Mouse (Mus musculus) limb, embryonic 14.5 days (tissue): ENCODE measurements around the gene Peg3. TPM values are rescaled to one million over a fixed set of nuclear protein-coding genes. Genes with fewer than 3 reads are reported as not detected.

Source experiments
- ATAC-seq: fragments of 200-750 bp; cut with Nextera tagmentation; 2 replicates; pipeline ENCODE4 v1.8.0; 2017; ENCODE audit warnings: low read depth, moderate number of reproducible peaks, moderate TSS enrichment; ENCODE audit not compliant: low FRiP score
- DNase-seq: peaks from one replicate; pipeline ENCODE4 v3.0.0-alpha.2; 2015; ENCODE audit warnings: low spot score
- H3K27ac ChIP-seq: fragments of 300-500 bp; sonication (generic); replicated peaks from 2 replicates; pipeline ENCODE4 v1.5.1; 2014; ENCODE audit warnings: low read depth, mild to moderate bottlenecking, low read length, moderate library complexity, mixed read lengths
- H3K27me3 ChIP-seq: fragments of 300-500 bp; sonication (generic); 2 replicates; pipeline ENCODE4 v1.6.1; 2014; ENCODE audit warnings: low read length, mixed read lengths; ENCODE audit not compliant: control insufficient read depth, insufficient read depth
- H3K36me3 ChIP-seq: fragments of 300-500 bp; sonication (generic); 2 replicates; pipeline ENCODE4 v1.6.1; 2014; ENCODE audit warnings: mild to moderate bottlenecking, low read length, moderate library complexity, mixed read lengths; ENCODE audit not compliant: control insufficient read depth, insufficient read depth
- H3K4me1 ChIP-seq: fragments of 300-500 bp; sonication (generic); 2 replicates; pipeline ENCODE4 v1.6.1; 2014; ENCODE audit warnings: antibody characterized with exemption, low read length, mixed read lengths; ENCODE audit not compliant: control insufficient read depth, insufficient read depth
- H3K4me2 ChIP-seq: fragments of 300-500 bp; sonication (generic); replicated peaks from 2 replicates; pipeline ENCODE4 v1.6.1; 2014; ENCODE audit warnings: low read depth, mild to moderate bottlenecking, low read length, moderate library complexity; ENCODE audit not compliant: severe bottlenecking
- H3K4me3 ChIP-seq: fragments of 300-500 bp; sonication (generic); replicated peaks from 2 replicates; pipeline ENCODE4 v1.5.1; 2014; ENCODE audit warnings: low read length
- H3K9ac ChIP-seq: fragments of 300-500 bp; sonication (generic); 2 replicates; pipeline ENCODE4 v1.6.1; 2014; ENCODE audit warnings: mild to moderate bottlenecking, low read depth, low read length, moderate library complexity; ENCODE audit not compliant: severe bottlenecking
- H3K9me3 ChIP-seq: fragments of 300-500 bp; sonication (generic); 2 replicates; pipeline ENCODE4 v1.6.1; 2016; ENCODE audit warnings: low read length; ENCODE audit not compliant: control insufficient read depth
- POLR2A ChIP-seq: fragments of 200-500 bp; IDR thresholded peaks from 2 replicates; pipeline ENCODE4 v1.8.0; 2012; ENCODE audit warnings: inconsistent platforms, mild to moderate bottlenecking, moderate library complexity, borderline replicate concordance; ENCODE audit not compliant: insufficient read depth, insufficient read length; ENCODE audit errors: extremely low read depth
- WGBS: fragments of 180-500 bp; shearing (Covaris S2); extraction: QIAGEN DNeasy Blood & Tissue Kit; methylation state at CpG from one replicate; pipeline ENCODE4 v1.1.7; 2014; 5-methylcytosine and 5-hydroxymethylcytosine counted together
- polyA plus RNA-seq, 2 experiments: library from polyadenylated mRNA; depleted of rRNA in 1 of 2; stranded (reverse) in 1 of 2; unstranded in 1 of 2; fragments of >200 nt; fragmentation: Nextera tagmentation in 1 of 2; extraction: Ambion mirVana in 1 of 2; gene quantifications; 2 replicates each; pipeline versions ENCODE4 v1.2.1 to v1.2.3; 2012 to 2014

The Peg3 gene
- polyA plus RNA-seq, 2 experiments = 178 to 268 TPM

- Histone ChIP-seq H3K9me3 (no peaks in the 10 kb centered on the region), H3K4me3 (no peak overlapping the region), H3K4me2 (no peak overlapping the region), H3K4me1 (no peaks in the 10 kb centered on the region), H3K9ac (no peak overlapping the region), H3K36me3 (peaks cover 22% of the 10 kb centered on the region), H3K27ac (no peak overlapping the region), H3K27me3 (no peaks in the 10 kb centered on the region)
- DNase-seq (no peak), ATAC-seq (no peak)
- WGBS = 93% methylated on average over 6 of the region's 6 CpGs
- no peak for TF ChIP-seq POLR2A
Measured at GRCm38 (mm10) chr7:6685511-6685910, 44.7 kb downstream of the Peg3 start.

GRCm38 (mm10) chr7:6666726-6667125 is 63.5 kb downstream of the Peg3 start:
- DNase-seq (no peak), ATAC-seq (no peak)
- H3K9me3 ChIP-seq = no peaks in the 10 kb centered on the region
- H3K9ac ChIP-seq = no peak overlapping the region
- 50% methylated on average over 3 of the region's 3 CpGs for WGBS
- no peak overlapping the region for H3K27ac ChIP-seq
- no peak overlapping the region for H3K4me2 ChIP-seq
- no peaks in the 10 kb centered on the region for H3K27me3 ChIP-seq
- no peaks in the 10 kb centered on the region for H3K36me3 ChIP-seq
- no peaks in the 10 kb centered on the region for H3K4me1 ChIP-seq
- H3K4me3 ChIP-seq = no peak overlapping the region
- TF ChIP-seq POLR2A = no peak

- no peaks in the 10 kb centered on the region for H3K27me3 ChIP-seq
- no peak overlapping the region for H3K9ac ChIP-seq
- 45% methylated on average over 7 of the region's 7 CpGs for WGBS
- H3K4me3 ChIP-seq = no peak overlapping the region
- no peak for TF ChIP-seq POLR2A
- H3K27ac ChIP-seq = no peak overlapping the region
- H3K9me3 ChIP-seq = no peaks in the 10 kb centered on the region
- no peaks in the 10 kb centered on the region for H3K36me3 ChIP-seq
- DNase-seq = no peak
- no peaks in the 10 kb centered on the region for H3K4me1 ChIP-seq
- no peak overlapping the region for H3K4me2 ChIP-seq
- ATAC-seq = no peak
Measured at GRCm38 (mm10) chr7:6663430-6663829, 66.8 kb downstream of the Peg3 start.

- ATAC-seq = no peak
- no peaks in the 10 kb centered on the region for H3K4me1 ChIP-seq
- no peak overlapping the region for H3K4me3 ChIP-seq
- no peaks in the 10 kb centered on the region for H3K9me3 ChIP-seq
- H3K27me3 ChIP-seq = no peaks in the 10 kb centered on the region
- H3K9ac ChIP-seq = no peak overlapping the region
- WGBS = 26% methylated on average over 2 of the region's 2 CpGs
- TF ChIP-seq POLR2A = no peak
- H3K27ac ChIP-seq = no peak overlapping the region
- DNase-seq = peak; percentile 60
- H3K4me2 ChIP-seq = no peak overlapping the region
- no peaks in the 10 kb centered on the region for H3K36me3 ChIP-seq
Measured at GRCm38 (mm10) chr7:6659605-6660004, 70.6 kb downstream of the Peg3 start.

- WGBS = 85% methylated on average over 7 of the region's 7 CpGs
- H3K4me1 ChIP-seq = no peaks in the 10 kb centered on the region
- no peak for TF ChIP-seq POLR2A
- ATAC-seq (no peak), DNase-seq (no peak)
- H3K36me3 ChIP-seq = no peaks in the 10 kb centered on the region
- H3K27me3 ChIP-seq = no peaks in the 10 kb centered on the region
- H3K9me3 ChIP-seq = no peaks in the 10 kb centered on the region
- no peak overlapping the region for H3K4me2 ChIP-seq
- no peak overlapping the region for H3K4me3 ChIP-seq
- no peak overlapping the region for H3K9ac ChIP-seq
- no peak overlapping the region for H3K27ac ChIP-seq
Measured at GRCm38 (mm10) chr7:6658606-6659005, 71.6 kb downstream of the Peg3 start.

Other genes with a start within 250 kb of the Peg3 start
- 0.09 TPM in 1 of 2 replicates, not detected in the other for gene Olfr5, start 243.5 kb downstream of the Peg3 start, polyA plus RNA-seq (2012; rRNA removed)
- not detected in 2 replicates for gene Olfr5, start 243.5 kb downstream of the Peg3 start, polyA plus RNA-seq (2014; fragmentation: Nextera tagmentation; extraction: Ambion mirVana)
- gene Olfr1347, start 230.7 kb downstream of the Peg3 start, polyA plus RNA-seq (2012; rRNA removed) = 0.04 TPM in 1 of 2 replicates, not detected in the other
- not detected in 2 replicates for gene Olfr1347, start 230.7 kb downstream of the Peg3 start, polyA plus RNA-seq (2014; fragmentation: Nextera tagmentation; extraction: Ambion mirVana)
- not detected in 2 replicates for gene Olfr1348, start 221.7 kb downstream of the Peg3 start, polyA plus RNA-seq (2012; rRNA removed)
- gene Olfr1348, start 221.7 kb downstream of the Peg3 start, polyA plus RNA-seq (2014; fragmentation: Nextera tagmentation; extraction: Ambion mirVana) = not detected in 2 replicates
- 0.18 and 0.60 TPM in 2 replicates for gene Olfr1349, start 207.5 kb downstream of the Peg3 start, polyA plus RNA-seq (2012; rRNA removed)
- gene Olfr1349, start 207.5 kb downstream of the Peg3 start, polyA plus RNA-seq (2014; fragmentation: Nextera tagmentation; extraction: Ambion mirVana) = not detected in 2 replicates
- gene Olfr1350, start 165.6 kb downstream of the Peg3 start, polyA plus RNA-seq (2012; rRNA removed) = not detected in 2 replicates
- not detected in 2 replicates for gene Olfr1350, start 165.6 kb downstream of the Peg3 start, polyA plus RNA-seq (2014; fragmentation: Nextera tagmentation; extraction: Ambion mirVana)
- 69.0 and 72.6 TPM in 2 replicates for gene Zim1, start 34.0 kb downstream of the Peg3 start, polyA plus RNA-seq (2012; rRNA removed)
- 9.4 and 14.3 TPM in 2 replicates for gene Zim1, start 34.0 kb downstream of the Peg3 start, polyA plus RNA-seq (2014; fragmentation: Nextera tagmentation; extraction: Ambion mirVana)
- 20.7 and 27.2 TPM in 2 replicates for gene Usp29, start 147 bp upstream of the Peg3 start, polyA plus RNA-seq (2012; rRNA removed)
- 10.7 and 11.9 TPM in 2 replicates for gene Usp29, start 147 bp upstream of the Peg3 start, polyA plus RNA-seq (2014; fragmentation: Nextera tagmentation; extraction: Ambion mirVana)